Mouse (Mus musculus): ENCODE measurements around the gene 2010003K11Rik.

The 2010003K11Rik gene

GRCm38 (mm10) chr19:4452525-4452924 is 45.9 kb downstream of the 2010003K11Rik start:
- no peak for TF ChIP-seq GATA4 (IDR thresholded peaks at IDR 0.05; ENCODE audit: insufficient replicate concordance, low read length)

- no peak for TF ChIP-seq GATA4 (IDR thresholded peaks at IDR 0.05; ENCODE audit: insufficient replicate concordance, low read length)
Measured at GRCm38 (mm10) chr19:4451965-4452364, 46.4 kb downstream of the 2010003K11Rik start.

- no peak for TF ChIP-seq GATA4 (IDR thresholded peaks at IDR 0.05; ENCODE audit: insufficient replicate concordance, low read length)
Measured at GRCm38 (mm10) chr19:4451098-4451497, 47.3 kb downstream of the 2010003K11Rik start.

DNA sequence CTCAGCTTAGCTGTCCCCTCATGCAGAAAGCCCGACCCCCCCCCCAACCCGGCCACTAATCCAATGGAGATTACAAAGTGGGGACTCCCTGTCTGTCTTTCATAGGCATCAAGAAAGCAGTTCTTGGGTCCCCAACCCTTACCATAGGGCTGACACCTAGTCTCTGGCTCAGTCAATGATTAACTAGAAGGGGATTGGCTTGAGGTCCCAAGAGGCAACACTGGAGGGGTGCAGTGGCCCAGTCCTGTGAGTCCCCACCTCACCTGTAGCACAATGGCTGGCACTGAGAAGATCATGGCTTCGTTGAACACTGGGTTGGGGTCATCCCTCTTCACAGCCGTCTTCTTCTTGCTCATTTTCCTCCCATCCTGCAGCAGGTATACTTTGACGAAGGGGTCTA is 47.7 kb downstream of the 2010003K11Rik start:
- no peak for TF ChIP-seq GATA4 (IDR thresholded peaks at IDR 0.05; ENCODE audit: insufficient replicate concordance, low read length)

GRCm38 (mm10) chr19:4449230-4449629 is 49.2 kb downstream of the 2010003K11Rik start:
- no peak for TF ChIP-seq GATA4 (IDR thresholded peaks at IDR 0.05; ENCODE audit: insufficient replicate concordance, low read length)

DNA sequence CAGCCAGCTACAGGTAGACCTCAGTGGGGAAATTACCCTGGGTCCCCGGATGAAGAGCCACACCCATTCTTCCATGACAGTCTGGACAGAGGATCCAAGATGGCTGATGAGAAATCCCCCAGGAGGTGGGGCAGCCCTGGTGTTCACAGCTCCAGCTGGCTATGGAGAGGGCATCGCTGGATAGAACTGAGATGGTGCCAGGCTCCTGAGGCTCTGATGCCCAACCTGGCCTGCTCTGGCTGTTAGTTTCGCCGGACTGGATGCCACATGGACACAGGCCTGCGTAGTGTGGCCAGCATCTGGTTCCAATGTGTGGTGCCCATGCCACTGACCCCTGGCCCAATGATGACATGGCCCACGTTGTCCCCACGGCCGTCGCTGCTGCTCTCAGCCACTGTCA is 50.9 kb downstream of the 2010003K11Rik start:
- no peak for TF ChIP-seq GATA4 (IDR thresholded peaks at IDR 0.05; ENCODE audit: insufficient replicate concordance, low read length)
